Mouse (Mus musculus) inflammation-experienced regulatory T-cells, adult 6 months (primary cell): ENCODE data around the gene Trim45. TPM values are rescaled to one million over a fixed set of nuclear protein-coding genes. Genes with fewer than 3 reads are reported as not detected.

ENCODE experiments used
- ATAC-seq: one replicate; pipeline ENCODE4 v1.8.0; 2017
- polyA plus RNA-seq, 3 experiments: library from polyadenylated mRNA; unstranded; fragments of 100-300 nt; shearing (Covaris generic); gene quantifications; one replicate each; pipeline ENCODE4 v1.2.1; 2017

The Trim45 gene
- 1 to 10 TPM; 1.0 to 1.3 (median 1.1) TPM for polyA plus RNA-seq

- peak; percentile 94 for ATAC-seq
Measured at GRCm38 (mm10) chr3:100921825-100922505, at the start of gene Trim45. Trim45 (plus strand) TSS chr3:100922202.

GRCm38 (mm10) chr3:100877057-100877456 is 44.9 kb upstream of the Trim45 start:
- no peak for ATAC-seq

GRCm38 (mm10) chr3:100881403-100881802 is 40.6 kb upstream of the Trim45 start:
- ATAC-seq, result no peak

GRCm38 (mm10) chr3:100881843-100882634 is 40.0 kb upstream of the Trim45 start:
- ATAC-seq, result no peak

GRCm38 (mm10) chr3:100889234-100889633 is 32.8 kb upstream of the Trim45 start:
- ATAC-seq, result no peak

- ATAC-seq, result no peak
Measured at GRCm38 (mm10) chr3:100890406-100890805, 31.6 kb upstream of the Trim45 start.

GRCm38 (mm10) chr3:100892383-100893335 is 29.3 kb upstream of the Trim45 start:
- ATAC-seq, result no peak

GRCm38 (mm10) chr3:100895500-100895899 is 26.5 kb upstream of the Trim45 start:
- ATAC-seq, result no peak

GRCm38 (mm10) chr3:100906128-100906527 is 15.9 kb upstream of the Trim45 start:
- no peak for ATAC-seq

GRCm38 (mm10) chr3:100906916-100907315 is 15.1 kb upstream of the Trim45 start:
- no peak for ATAC-seq

GRCm38 (mm10) chr3:100908594-100908993 is 13.4 kb upstream of the Trim45 start:
- ATAC-seq, result no peak

GRCm38 (mm10) chr3:100910621-100911020 is 11.4 kb upstream of the Trim45 start:
- no peak for ATAC-seq

GRCm38 (mm10) chr3:100911026-100911425 is 11.0 kb upstream of the Trim45 start:
- ATAC-seq, result no peak

GRCm38 (mm10) chr3:100911498-100912213 is 10.3 kb upstream of the Trim45 start:
- no peak for ATAC-seq

- ATAC-seq, result peak; percentile 58
Measured at GRCm38 (mm10) chr3:100916844-100917243, 5.2 kb upstream of the Trim45 start.

- ATAC-seq, result no peak
Measured at GRCm38 (mm10) chr3:100920611-100921140, 1.3 kb upstream of the Trim45 start.

GRCm38 (mm10) chr3:100922506-100923375 is 739 bp downstream of the Trim45 start:
- ATAC-seq, result no peak

GRCm38 (mm10) chr3:100924065-100924732 is 2.2 kb downstream of the Trim45 start:
- no peak for ATAC-seq

GRCm38 (mm10) chr3:100925176-100925575 is 3.2 kb downstream of the Trim45 start:
- ATAC-seq, result no peak
